ENCODE assay signal across 8 mouse cellular contexts in genomic region chr2:167538671-167539306, GRCm38 (mm10). TPM values are rescaled to one million over a fixed set of nuclear protein-coding genes. Genes with fewer than 3 reads are reported as not detected.
DNase-seq lines count a peak whose midpoint lies in the region; TF ChIP-seq lines count a peak whose summit lies in the region.

No protein-coding gene starts in this region.

- H3K4me3 ChIP-seq in liver, adult 2 months (ENCODE audit: insufficient read depth, low read depth, low read length), result peak overlapping the region; percentile 80
- peak overlapping the region; percentile 30 for H3K4me3 ChIP-seq in bone marrow, adult 2 months (replicated peaks; ENCODE audit: control insufficient read depth, low read depth, low read length)

- DNase-seq in liver, adult 2 months (ENCODE audit: extremely low read depth, low read depth, low spot score), result no peak
- DNase-seq in liver, result no peak
- peak; percentile 38 to 46 for DNase-seq in heart, postnatal 10 days
- peak; percentile 36 for DNase-seq in lung, postnatal 10 days
- DNase-seq in frontal cortex, postnatal 36 days (ENCODE audit: low spot score in 2 of 2), result no peak
- no peak for DNase-seq in spleen, adult 18-20 months
- no peak for DNase-seq in right cerebral cortex, postnatal 25 days

- TF ChIP-seq POLR2A in liver, adult 2 months (IDR thresholded peaks at IDR 0.05; ENCODE audit: extremely low read depth, insufficient read depth, low read length), result no peak
- TF ChIP-seq POLR2A in bone marrow, adult 2 months (IDR thresholded peaks at IDR 0.05; ENCODE audit: borderline replicate concordance, control insufficient read depth, low read depth, low read length), result no peak

- H3K9ac ChIP-seq in liver, adult 2 months (ENCODE audit: low read depth, low read length), result peak overlapping the region; percentile 14

- intact Hi-C loops in heart, postnatal 10 days (cut with DNase I), result loop anchor here (2.0 kb wide), 1 partner anchor 56 kb away; no protein-coding TSS in a partner anchor

- H3K27me3 ChIP-seq in liver, adult 2 months (ENCODE audit: control insufficient read depth, insufficient read depth, low read length), result no peaks in the 10 kb centered on the region

- no peaks in the 10 kb centered on the region for H3K4me1 ChIP-seq in liver, adult 2 months (ENCODE audit: control insufficient read depth, insufficient read depth, low read length)
- no peaks in the 10 kb centered on the region; the same call in 1 of the 2 replicates for H3K4me1 ChIP-seq in bone marrow, adult 2 months (ENCODE audit: control insufficient read depth, insufficient read depth, low read length)

- WGBS in liver, adult 2 months, result 56% methylated on average over 34 of the region's 34 CpGs
- 80% methylated on average over 34 of the region's 34 CpGs for WGBS in bone marrow, adult 2 months

- 0 out of 2 replicates have a peak, but pooled peaks cover 2% of the 10 kb centered on the region for H3K79me2 ChIP-seq in liver, adult 2 months (ENCODE audit: control insufficient read depth, insufficient read depth, low read length)

- TF ChIP-seq CTCF in liver, adult 2 months (IDR thresholded peaks at IDR 0.05; ENCODE audit: low read depth, low read length), result no peak
- no peak for TF ChIP-seq CTCF in bone marrow, adult 2 months (IDR thresholded peaks at IDR 0.05; ENCODE audit: control insufficient read depth, insufficient read depth, low read length)

- no peak overlapping the region for H3K27ac ChIP-seq in liver, adult 2 months (replicated peaks; ENCODE audit: insufficient read depth, low read depth, low read length)
- no peak overlapping the region for H3K27ac ChIP-seq in bone marrow, adult 2 months (ENCODE audit: control insufficient read depth, insufficient read depth, low read depth, low read length, poor library complexity)

- H3K36me3 ChIP-seq in liver, adult 2 months (ENCODE audit: control insufficient read depth, insufficient read depth, low read length), result no peaks in the 10 kb centered on the region

RNA-seq across cellular contexts. Expression of gene Snai1, which starts 0.8 kb away (rescaled TPM):
- total RNA-seq in liver, adult 2 months (2014; rRNA removed), result 0.13 and 0.18 TPM in 2 replicates
- polyA plus RNA-seq in liver, adult 2 months (2012; rRNA removed), result 2.2 and 2.7 TPM in 2 replicates
- 1.9 TPM in 1 of 2 replicates, not detected in the other for polyA plus RNA-seq in bone marrow, adult 2 months (2011; ENCODE audit: insufficient read depth, insufficient read length, low replicate concordance, missing spikeins)
- 1 to 10 TPM; 3.6 to 4.1 TPM for total RNA-seq in heart, postnatal 10 days (2021)

RNA-seq across cellular contexts. Expression of gene Spata2, which starts 46.1 kb away (rescaled TPM):
- 2.5 and 3.1 TPM in 2 replicates for total RNA-seq in liver, adult 2 months (2014; rRNA removed)
- 9.6 and 10.7 TPM in 2 replicates for polyA plus RNA-seq in liver, adult 2 months (2012; rRNA removed)
- polyA plus RNA-seq in bone marrow, adult 2 months (2011; ENCODE audit: insufficient read depth, insufficient read length, low replicate concordance, missing spikeins), result 4.9 and 9.1 TPM in 2 replicates
- total RNA-seq in heart, postnatal 10 days (2021), result 10 to 100 TPM; 24.0 to 24.9 TPM

RNA-seq across cellular contexts. Expression of gene Rnf114, which starts 46.3 kb away (rescaled TPM):
- 44.3 and 55.0 TPM in 2 replicates for total RNA-seq in liver, adult 2 months (2014; rRNA removed)
- 71.0 and 71.9 TPM in 2 replicates for polyA plus RNA-seq in liver, adult 2 months (2012; rRNA removed)
- 22.4 and 33.5 TPM in 2 replicates for polyA plus RNA-seq in bone marrow, adult 2 months (2011; ENCODE audit: insufficient read depth, insufficient read length, low replicate concordance, missing spikeins)
- 10 to 100 TPM; 41.9 to 47.1 TPM for total RNA-seq in heart, postnatal 10 days (2021)

Comparison
In these comparisons a context has a peak if more than half of its experiments do, and no peak if none do; other contexts are left out.
1. DNase-seq: peak in heart, postnatal 10 days (2 of 2) and lung, postnatal 10 days (single experiment); none in liver, adult 2 months (single experiment), liver (single experiment), frontal cortex, postnatal 36 days (0 of 2), spleen, adult 18-20 months (0 of 2) and right cerebral cortex, postnatal 25 days (single experiment).